Mouse (Mus musculus) neural tube, embryonic 15.5 days (tissue): Measurements from ENCODE around the gene Wdr25. TPM values are rescaled to one million over a fixed set of nuclear protein-coding genes. Genes with fewer than 3 reads are reported as not detected.

Experiments
- ATAC-seq: fragments of 200-750 bp; cut with Nextera tagmentation; 2 replicates; pipeline ENCODE4 v1.8.0; 2017; ENCODE audit warnings: mild to moderate bottlenecking, moderate TSS enrichment, moderate library complexity; ENCODE audit not compliant: low FRiP score
- H3K27ac ChIP-seq: fragments of 300-500 bp; sonication (generic); replicated peaks from 2 replicates; pipeline ENCODE4 v1.5.1; 2015; ENCODE audit warnings: mild to moderate bottlenecking, inconsistent platforms
- H3K27me3 ChIP-seq: fragments of 300-500 bp; sonication (generic); replicated peaks from 2 replicates; pipeline ENCODE4 v1.6.1; 2015; ENCODE audit warnings: inconsistent platforms
- H3K36me3 ChIP-seq: fragments of 300-500 bp; sonication (generic); 2 replicates; pipeline ENCODE4 v1.6.1; 2015; ENCODE audit warnings: inconsistent platforms
- H3K4me1 ChIP-seq: fragments of 300-500 bp; sonication (generic); 2 replicates; pipeline ENCODE4 v1.6.1; 2015; ENCODE audit warnings: inconsistent platforms
- H3K4me2 ChIP-seq: fragments of 300-500 bp; sonication (generic); 2 replicates; pipeline ENCODE4 v1.6.1; 2015; ENCODE audit warnings: inconsistent platforms, mild to moderate bottlenecking, moderate library complexity
- H3K4me3 ChIP-seq: fragments of 300-500 bp; sonication (generic); replicated peaks from 2 replicates; pipeline ENCODE4 v1.5.1; 2015; ENCODE audit warnings: mild to moderate bottlenecking, inconsistent platforms
- H3K9ac ChIP-seq: fragments of 300-500 bp; sonication (generic); replicated peaks from 2 replicates; pipeline ENCODE4 v1.6.1; 2015; ENCODE audit warnings: mild to moderate bottlenecking, inconsistent platforms
- H3K9me3 ChIP-seq: fragments of 300-500 bp; sonication (generic); replicated peaks from 2 replicates; pipeline ENCODE4 v1.6.1; 2016; ENCODE audit warnings: inconsistent platforms
- WGBS: fragments of 180-500 bp; shearing (Covaris S2); methylation state at CpG from one replicate; pipeline ENCODE4 v1.1.7; 2015; ENCODE audit warnings: mixed read lengths; 5-methylcytosine and 5-hydroxymethylcytosine counted together
- polyA plus RNA-seq: library from polyadenylated mRNA; unstranded; fragments of >200 nt; fragmentation: Nextera tagmentation; extraction: Ambion mirVana; gene quantifications from 2 replicates; pipeline ENCODE4 v1.2.1, GENCODE M21; 2015

Gene Wdr25
- polyA plus RNA-seq, 1 experiment from 2014 or later, result 7.4 TPM

- ATAC-seq, result no peak
Measured at GRCm38 (mm10) chr12:108869575-108869974, 23.9 kb upstream of the Wdr25 start.

GRCm38 (mm10) chr12:108873122-108873521 lies 20.3 kb upstream of the Wdr25 start:
- no peak overlapping the region for H3K4me2 ChIP-seq
- 89% methylated on average over 5 of the region's 5 CpGs for WGBS
- no peak for ATAC-seq
- no peaks in the 10 kb centered on the region for H3K27me3 ChIP-seq
- H3K4me1 ChIP-seq, result no peaks in the 10 kb centered on the region
- no peaks in the 10 kb centered on the region for H3K9me3 ChIP-seq
- no peak overlapping the region for H3K27ac ChIP-seq
- H3K9ac ChIP-seq, result no peak overlapping the region
- H3K36me3 ChIP-seq, result peaks cover 80% of the 10 kb centered on the region
- H3K4me3 ChIP-seq, result no peak overlapping the region

More at GRCm38 (mm10) chr12:108869575-108869974, 23.9 kb upstream of the Wdr25 start:
- Histone ChIP-seq H3K9me3 (no peaks in the 10 kb centered on the region), H3K36me3 (peaks cover 91% of the 10 kb centered on the region), H3K27ac (no peak overlapping the region), H3K4me3 (no peak overlapping the region), H3K4me2 (no peak overlapping the region), H3K9ac (no peak overlapping the region), H3K4me1 (no peaks in the 10 kb centered on the region), H3K27me3 (no peaks in the 10 kb centered on the region)
- WGBS, result 85% methylated on average over 2 of the region's 2 CpGs

GRCm38 (mm10) chr12:108879138-108879537 lies 14.3 kb upstream of the Wdr25 start:
- WGBS, result 92% methylated on average over 4 of the region's 4 CpGs
- ATAC-seq, result no peak
- Histone ChIP-seq H3K36me3 (peaks cover 83% of the 10 kb centered on the region), H3K27me3 (no peaks in the 10 kb centered on the region), H3K9ac (no peak overlapping the region), H3K4me2 (no peak overlapping the region), H3K9me3 (no peaks in the 10 kb centered on the region), H3K4me1 (no peaks in the 10 kb centered on the region), H3K27ac (no peak overlapping the region), H3K4me3 (no peak overlapping the region)

- Histone ChIP-seq H3K27me3 (no peaks in the 10 kb centered on the region), H3K36me3 (peaks cover 81% of the 10 kb centered on the region), H3K4me3 (no peak overlapping the region), H3K27ac (no peak overlapping the region), H3K4me1 (no peaks in the 10 kb centered on the region), H3K9me3 (no peaks in the 10 kb centered on the region), H3K9ac (no peak overlapping the region), H3K4me2 (no peak overlapping the region)
- no peak for ATAC-seq
- WGBS, result 94% methylated on average over 5 of the region's 5 CpGs
Measured at GRCm38 (mm10) chr12:108880606-108881005, 12.8 kb upstream of the Wdr25 start.

GRCm38 (mm10) chr12:108881192-108881591 lies 12.2 kb upstream of the Wdr25 start:
- WGBS, result 88% methylated on average over 3 of the region's 3 CpGs
- H3K36me3 ChIP-seq, result peaks cover 81% of the 10 kb centered on the region
- no peaks in the 10 kb centered on the region for H3K4me1 ChIP-seq
- H3K4me3 ChIP-seq, result no peak overlapping the region
- H3K9ac ChIP-seq, result no peak overlapping the region
- no peak overlapping the region for H3K4me2 ChIP-seq
- H3K9me3 ChIP-seq, result no peaks in the 10 kb centered on the region
- H3K27ac ChIP-seq, result no peak overlapping the region
- ATAC-seq, result no peak
- H3K27me3 ChIP-seq, result no peaks in the 10 kb centered on the region

- Histone ChIP-seq H3K36me3 (peaks cover 89% of the 10 kb centered on the region), H3K9ac (no peak overlapping the region), H3K27me3 (no peaks in the 10 kb centered on the region), H3K27ac (no peak overlapping the region), H3K4me3 (no peak overlapping the region), H3K4me2 (no peak overlapping the region), H3K9me3 (no peaks in the 10 kb centered on the region), H3K4me1 (no peaks in the 10 kb centered on the region)
- no peak for ATAC-seq
- 89% methylated on average over 8 of the region's 8 CpGs for WGBS
Measured at GRCm38 (mm10) chr12:108882776-108883175, 10.7 kb upstream of the Wdr25 start.

- ATAC-seq, result no peak
- peaks cover 87% of the 10 kb centered on the region for H3K36me3 ChIP-seq
- no peak overlapping the region for H3K27ac ChIP-seq
- H3K9me3 ChIP-seq, result no peaks in the 10 kb centered on the region
- H3K4me2 ChIP-seq, result no peak overlapping the region
- H3K27me3 ChIP-seq, result no peaks in the 10 kb centered on the region
- H3K9ac ChIP-seq, result no peak overlapping the region
- H3K4me3 ChIP-seq, result no peak overlapping the region
- WGBS, result 95% methylated on average over 1 of the region's 1 CpGs
- no peaks in the 10 kb centered on the region for H3K4me1 ChIP-seq
Measured at GRCm38 (mm10) chr12:108885906-108886305, 7.5 kb upstream of the Wdr25 start.

- peaks cover 78% of the 10 kb centered on the region for H3K36me3 ChIP-seq
- 88% methylated on average over 4 of the region's 4 CpGs for WGBS
- no peaks in the 10 kb centered on the region for H3K27me3 ChIP-seq
- H3K4me2 ChIP-seq, result no peak overlapping the region
- ATAC-seq, result no peak
- H3K27ac ChIP-seq, result no peak overlapping the region
- no peak overlapping the region for H3K9ac ChIP-seq
- no peak overlapping the region for H3K4me3 ChIP-seq
- peaks cover under 1% of the 10 kb centered on the region; the same call in 1 of the 2 replicates for H3K4me1 ChIP-seq
- no peaks in the 10 kb centered on the region for H3K9me3 ChIP-seq
Measured at GRCm38 (mm10) chr12:108887077-108887476, 6.4 kb upstream of the Wdr25 start.

GRCm38 (mm10) chr12:108888632-108889031 lies 4.8 kb upstream of the Wdr25 start:
- no peak overlapping the region for H3K4me3 ChIP-seq
- no peak overlapping the region for H3K4me2 ChIP-seq
- WGBS, result 71% methylated on average over 4 of the region's 4 CpGs
- no peaks in the 10 kb centered on the region for H3K9me3 ChIP-seq
- H3K4me1 ChIP-seq, result peaks cover 16% of the 10 kb centered on the region
- no peak for ATAC-seq
- H3K36me3 ChIP-seq, result peaks cover 62% of the 10 kb centered on the region
- H3K27me3 ChIP-seq, result no peaks in the 10 kb centered on the region
- H3K9ac ChIP-seq, result no peak overlapping the region
- H3K27ac ChIP-seq, result no peak overlapping the region

- Histone ChIP-seq H3K27ac (peak within 1 kb of the TSS; percentile 78), H3K4me1 (peaks cover 26% of the 10 kb centered on the region), H3K36me3 (peaks cover 14% of the 10 kb centered on the region), H3K9me3 (no peaks in the 10 kb centered on the region), H3K4me3 (peak within 1 kb of the TSS; percentile 90), H3K27me3 (no peaks in the 10 kb centered on the region), H3K9ac (peak within 1 kb of the TSS; percentile 81), H3K4me2 (peak within 1 kb of the TSS; percentile 93)
- 0% methylated on average over 57 of the region's 58 CpGs for WGBS
- peak; percentile 99 for ATAC-seq
Measured at GRCm38 (mm10) chr12:108893715-108894431, 442 bp downstream of the Wdr25 start, which contains the start of gene Wars. TSS of gene Wars (minus strand) at chr12:108894174.

GRCm38 (mm10) chr12:108894432-108894816 lies 993 bp downstream of the Wdr25 start:
- Histone ChIP-seq H3K4me2 (peak overlapping the region; percentile 93), H3K9ac (peak overlapping the region; percentile 72), H3K4me3 (peak overlapping the region; percentile 90), H3K36me3 (peaks cover 12% of the 10 kb centered on the region), H3K4me1 (peaks cover 26% of the 10 kb centered on the region), H3K9me3 (no peaks in the 10 kb centered on the region), H3K27ac (peak overlapping the region; percentile 78), H3K27me3 (no peaks in the 10 kb centered on the region)
- WGBS, result 0% methylated on average over 7 of the region's 7 CpGs
- peak; percentile 39 for ATAC-seq

GRCm38 (mm10) chr12:108896006-108896405 lies 2.6 kb downstream of the Wdr25 start:
- WGBS, result 72% methylated on average over 3 of the region's 3 CpGs

More at GRCm38 (mm10) chr12:108896006-108896405, 2.6 kb downstream of the Wdr25 start:
- no peak overlapping the region for H3K4me2 ChIP-seq
- no peak overlapping the region for H3K27ac ChIP-seq
- peaks cover 26% of the 10 kb centered on the region for H3K4me1 ChIP-seq
- no peaks in the 10 kb centered on the region for H3K27me3 ChIP-seq
- no peak overlapping the region for H3K9ac ChIP-seq
- H3K9me3 ChIP-seq, result no peaks in the 10 kb centered on the region
- ATAC-seq, result no peak
- no peak overlapping the region for H3K4me3 ChIP-seq
- H3K36me3 ChIP-seq, result no peaks in the 10 kb centered on the region
